7 mouse cellular contexts compared by ENCODE assay signal in the genomic region with DNA sequence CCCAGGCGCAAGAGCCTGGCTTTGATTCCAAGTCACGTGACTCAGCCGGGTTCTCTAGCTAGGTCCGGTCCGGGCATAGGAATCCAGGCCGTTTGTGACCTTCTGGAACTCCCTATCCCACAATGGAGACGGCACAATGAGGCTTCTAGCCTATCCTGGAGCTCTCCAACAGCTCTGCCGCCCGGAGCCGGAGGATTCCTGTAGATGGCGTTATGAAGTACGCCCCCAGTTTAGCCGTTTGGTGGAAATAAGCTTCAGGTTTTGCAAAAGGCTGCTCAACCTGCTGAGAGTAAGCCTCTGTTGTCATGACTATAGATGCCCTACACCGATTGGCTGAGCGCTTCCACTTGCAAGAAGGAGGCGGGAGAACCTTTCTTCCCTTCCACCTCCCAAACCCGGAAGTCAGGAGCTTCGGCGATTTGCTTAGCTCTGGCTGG. TPM values are rescaled to one million over a fixed set of nuclear protein-coding genes. Genes with fewer than 3 reads are reported as not detected.
A peak's percentile ranks its signal among the peaks of the same experiment; 100 is the strongest.
DNase-seq lines count a peak whose midpoint lies in the region; ATAC-seq and TF ChIP-seq lines count a peak whose summit lies in the region.

Gene Efcab12, minus strand, starts transcription at position 252 of the 437 bp plus-strand sequence.

- intact Hi-C loops in heart, adult 2 months (cut with DNase I), result no loop called here
- intact Hi-C loops in left cerebral cortex, postnatal 4 days (cut with DNase I), result no loop called here

- peak within 1 kb of the TSS; percentile 57 for H3K9ac ChIP-seq in embryonic facial prominence, embryonic 13.5 days
- peak within 1 kb of the TSS; percentile 36 for H3K9ac ChIP-seq in heart, adult 2 months (ENCODE audit: low read depth, low read length)

- peak; percentile 79 for ATAC-seq in embryonic facial prominence, embryonic 13.5 days (ENCODE audit: insufficient number of reproducible peaks, insufficient read depth, low FRiP score, low TSS enrichment, low read depth)

- peak within 1 kb of the TSS; percentile 36 for H3K4me3 ChIP-seq in embryonic facial prominence, embryonic 13.5 days
- H3K4me3 ChIP-seq in heart, adult 2 months, result peak within 1 kb of the TSS; percentile 51
- peak within 1 kb of the TSS; percentile 57 for H3K4me3 ChIP-seq in midbrain, embryonic 10.5 days

- H3K9me3 ChIP-seq in embryonic facial prominence, embryonic 13.5 days, result no peaks in the 10 kb centered on the region
- H3K9me3 ChIP-seq in midbrain, embryonic 10.5 days (replicated peaks), result no peaks in the 10 kb centered on the region

- peaks cover 9% of the 10 kb centered on the region; the same call in 1 of the 2 replicates for H3K4me1 ChIP-seq in embryonic facial prominence, embryonic 13.5 days
- no peaks in the 10 kb centered on the region; the same call in 1 of the 2 replicates for H3K4me1 ChIP-seq in heart, adult 2 months (ENCODE audit: control insufficient read depth, insufficient read depth, low read length)
- peaks cover 17% of the 10 kb centered on the region for H3K4me1 ChIP-seq in midbrain, embryonic 10.5 days

- 0 out of 2 replicates have a peak, but pooled peaks have one; percentile 21 for TF ChIP-seq EP300 in heart, adult 2 months (IDR thresholded peaks at IDR 0.05; ENCODE audit: insufficient read depth, low read depth, low read length)

- WGBS in embryonic facial prominence, embryonic 13.5 days, result 2% methylated on average over 19 of the region's 19 CpGs
- 3% methylated on average over 19 of the region's 19 CpGs for WGBS in heart, adult 2 months
- WGBS in midbrain, embryonic 10.5 days, result under 1% methylated on average over 19 of the region's 19 CpGs

- 0 out of 2 replicates have a peak, but pooled peaks have one; percentile 5 for TF ChIP-seq CTCF in heart, adult 2 months (IDR thresholded peaks at IDR 0.05)

- H3K79me2 ChIP-seq in heart, adult 2 months (replicated peaks; ENCODE audit: control insufficient read depth, insufficient read depth, low read length), result no peaks in the 10 kb centered on the region

- H3K27me3 ChIP-seq in embryonic facial prominence, embryonic 13.5 days, result no peaks in the 10 kb centered on the region
- H3K27me3 ChIP-seq in heart, adult 2 months (ENCODE audit: control insufficient read depth, insufficient read depth, low read length), result no peaks in the 10 kb centered on the region
- no peaks in the 10 kb centered on the region for H3K27me3 ChIP-seq in midbrain, embryonic 10.5 days (ENCODE audit: low read depth, poor library complexity, severe bottlenecking)

- H3K4me2 ChIP-seq in embryonic facial prominence, embryonic 13.5 days, result peak within 1 kb of the TSS; percentile 64

- H3K27ac ChIP-seq in embryonic facial prominence, embryonic 13.5 days, result no peak within 1 kb of the TSS
- H3K27ac ChIP-seq in heart, adult 2 months, result no peak within 1 kb of the TSS
- peak within 1 kb of the TSS; percentile 84 for H3K27ac ChIP-seq in midbrain, embryonic 10.5 days (replicated peaks)

- 0 out of 2 replicates have a peak, but pooled peaks have one; percentile 42 for TF ChIP-seq POLR2A in heart, adult 2 months (IDR thresholded peaks at IDR 0.05; ENCODE audit: insufficient read depth, low read depth, low read length)

- peak; percentile 66 for DNase-seq in brain, embryonic 18.5 days (ENCODE audit: low read depth, low spot score)
- DNase-seq in heart, adult 2 months, result peak; percentile 55 to 72
- peak; percentile 75 for DNase-seq in kidney, adult 18-20 months
- DNase-seq in left cerebral cortex, postnatal 4 days, result peak; percentile 57
- peak; percentile 82 for DNase-seq in midbrain, embryonic 10.5 days (ENCODE audit: low spot score)
- peak; percentile 55 for DNase-seq in right cerebral cortex, postnatal 4 days

- peaks cover 18% of the 10 kb centered on the region for H3K36me3 ChIP-seq in embryonic facial prominence, embryonic 13.5 days
- H3K36me3 ChIP-seq in heart, adult 2 months (ENCODE audit: control insufficient read depth, insufficient read depth, low read length), result no peaks in the 10 kb centered on the region
- H3K36me3 ChIP-seq in midbrain, embryonic 10.5 days, result peaks cover 23% of the 10 kb centered on the region

RNA-seq across cellular contexts. Expression of gene Efcab12, which starts in this region (rescaled TPM):
- polyA plus RNA-seq in embryonic facial prominence, embryonic 13.5 days (2015; fragmentation: Nextera tagmentation; extraction: Ambion mirVana), result 0.62 and 0.81 TPM in 2 replicates
- under 1 TPM; 0.16 to 0.26 TPM for total RNA-seq in heart, adult 2 months (2021)
- polyA plus RNA-seq in heart, adult 2 months (2012; rRNA removed), result 0.06 and 0.14 TPM in 2 replicates
- 1 to 10 TPM; 3.0 to 3.6 TPM for total RNA-seq in left cerebral cortex, postnatal 4 days (2021)
- polyA plus RNA-seq in midbrain, embryonic 10.5 days (2016; fragmentation: Nextera tagmentation; extraction: Ambion mirVana), result 1.7 and 2.2 TPM in 2 replicates

Comparison
In these comparisons a context has a peak if more than half of its experiments do, and no peak if none do; other contexts are left out.
1. Peak in ATAC-seq, H3K4me3 ChIP-seq, H3K9ac ChIP-seq and H3K4me2 ChIP-seq in embryonic facial prominence, embryonic 13.5 days; RNA of the gene not detected or under 1 TPM.
2. Peak in DNase-seq, H3K4me3 ChIP-seq and H3K9ac ChIP-seq in heart, adult 2 months; RNA of the gene not detected or under 1 TPM.